Mouse (Mus musculus) adrenal gland, adult 18-20 months (tissue): ENCODE measurements around the gene Glb1l. TPM values are rescaled to one million over a fixed set of nuclear protein-coding genes. Genes with fewer than 3 reads are reported as not detected.
A peak's percentile ranks its signal among the peaks of the same experiment; 100 is the strongest.

ENCODE experiments used
- DNase-seq, 2 experiments: peaks; one replicate each; pipeline ENCODE4 v3.0.0; 2021 to 2022; ENCODE audit warnings: low spot score in 2 of 2
- total RNA-seq, 2 experiments: library from RNA; stranded (reverse); gene quantifications; 1 replicate in 1 of 2; 2 replicates in 1 of 2; pipeline ENCODE4 v1.2.3; 2021

Glb1l gene
- total RNA-seq, 2 experiments from 2014 or later: 16.6 to 22.8 TPM

DNA sequence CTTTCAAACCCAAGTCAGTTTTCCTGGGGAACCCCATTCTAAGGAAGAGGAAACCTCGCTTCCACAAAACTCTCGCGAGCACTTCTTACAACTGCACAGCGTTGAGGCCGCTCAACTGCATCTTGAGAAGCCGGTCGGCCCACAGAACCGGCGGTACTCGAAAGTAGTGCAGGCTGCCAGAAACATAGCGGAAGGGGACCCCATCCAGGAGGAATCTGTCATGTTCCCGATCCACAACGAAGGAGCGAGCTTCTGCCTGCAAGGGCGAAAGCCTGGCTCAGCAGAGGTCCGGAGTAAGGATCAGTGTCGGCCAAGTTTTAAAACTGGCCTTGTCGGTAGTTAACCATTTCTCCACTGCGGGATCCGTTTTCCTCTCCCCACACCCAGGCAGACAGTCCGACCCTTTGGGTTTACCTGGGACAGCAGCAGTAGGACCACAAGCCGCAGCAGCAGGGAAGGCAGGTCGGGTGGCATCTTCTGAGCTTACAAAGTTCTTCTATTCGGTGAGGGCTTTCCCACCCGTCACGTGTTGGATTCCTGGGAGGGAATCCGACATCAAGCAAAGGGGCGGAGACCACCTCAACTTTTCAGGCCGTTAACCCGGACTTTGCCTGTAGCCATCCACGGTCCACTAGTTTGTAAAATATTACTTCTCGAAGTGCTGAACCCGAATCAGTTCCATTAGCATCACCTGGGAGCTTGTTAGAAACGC lies 1.5 kb downstream of the Glb1l start:
- DNase-seq: peak; percentile 22 to 41

GRCm38 (mm10) chr1:75201236-75201635 lies 9.4 kb downstream of the Glb1l start:
- no peak for DNase-seq

GRCm38 (mm10) chr1:75192452-75192851 lies 18.2 kb downstream of the Glb1l start:
- peak in 1 of 2 experiments; percentile 43 for DNase-seq

GRCm38 (mm10) chr1:75191622-75192402 lies 18.8 kb downstream of the Glb1l start, which contains the start of the genes Ankzf1 and Atg9a:
Gene Ankzf1, plus strand, starts transcription at chr1:75192151.
Gene Atg9a, minus strand, starts transcription at chr1:75192196.
- peak; percentile 83 to 87 for DNase-seq

- DNase-seq: no peak
Observed at GRCm38 (mm10) chr1:75191258-75191621, 19.4 kb downstream of the Glb1l start.

GRCm38 (mm10) chr1:75190577-75190976 lies 20.0 kb downstream of the Glb1l start:
- DNase-seq: no peak

- DNase-seq: no peak
Observed at GRCm38 (mm10) chr1:75187914-75188483, 22.6 kb downstream of the Glb1l start.

DNA sequence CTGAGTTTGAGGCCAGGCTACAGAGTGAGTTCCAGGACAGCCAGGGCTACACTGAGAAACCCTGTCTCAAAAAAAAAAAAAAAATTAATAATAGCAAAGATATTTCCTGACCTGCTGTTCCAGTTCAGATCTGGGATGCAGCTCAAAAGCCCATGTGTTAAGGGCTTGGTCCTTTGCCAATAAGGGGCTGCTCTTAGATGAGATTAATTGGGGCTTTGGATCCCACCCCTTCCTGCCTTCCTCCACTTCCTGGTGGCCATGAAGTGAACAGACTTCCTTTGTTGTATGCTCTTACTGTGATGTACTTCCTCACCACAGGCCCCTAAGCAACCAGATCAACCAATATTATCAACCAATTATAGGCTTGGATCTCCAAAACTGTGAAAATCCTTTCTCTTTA lies 23.5 kb downstream of the Glb1l start:
- DNase-seq: no peak

- DNase-seq: no peak
Observed at GRCm38 (mm10) chr1:75185495-75185894, 25.1 kb downstream of the Glb1l start.

GRCm38 (mm10) chr1:75182160-75182559 lies 28.5 kb downstream of the Glb1l start:
- no peak for DNase-seq

GRCm38 (mm10) chr1:75181377-75181870 lies 29.2 kb downstream of the Glb1l start:
- DNase-seq: no peak

- DNase-seq: no peak
Observed at GRCm38 (mm10) chr1:75180741-75181140, 29.9 kb downstream of the Glb1l start.

GRCm38 (mm10) chr1:75180105-75180590 lies 30.5 kb downstream of the Glb1l start, which contains the start of gene Abcb6:
Gene Abcb6, minus strand, starts transcription at chr1:75180392.
- DNase-seq: peak; percentile 77 to 79

- peak in 1 of 2 experiments; percentile 22 for DNase-seq
Observed at GRCm38 (mm10) chr1:75179334-75180104, 31.1 kb downstream of the Glb1l start.

- DNase-seq: peak; percentile 97 to 98
Observed at GRCm38 (mm10) chr1:75168472-75169464, 41.8 kb downstream of the Glb1l start, which contains the start of gene Zfand2b. Gene Zfand2b, plus strand, starts transcription at chr1:75168646.

DNA sequence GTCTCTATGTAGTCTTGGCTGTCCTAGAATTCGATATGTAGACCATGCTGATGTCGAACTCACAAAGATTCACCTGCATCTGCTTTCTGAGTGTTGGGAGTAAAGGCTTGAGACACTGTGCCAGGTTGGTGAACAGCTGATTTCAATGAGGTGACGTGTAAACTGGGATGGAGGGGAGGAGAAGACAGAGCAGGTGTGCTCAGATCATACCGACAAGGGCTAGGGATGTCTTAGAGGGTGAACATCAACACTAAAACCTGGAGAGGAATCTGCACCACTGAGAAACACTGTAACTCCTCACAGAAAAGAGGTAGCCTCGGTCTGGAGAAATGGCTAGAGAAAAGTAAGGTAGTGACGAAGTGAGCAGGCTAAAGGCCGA lies 42.5 kb downstream of the Glb1l start:
- no peak for DNase-seq

GRCm38 (mm10) chr1:75160256-75160617 lies 50.4 kb downstream of the Glb1l start:
- DNase-seq: no peak

GRCm38 (mm10) chr1:75159540-75160255 lies 50.9 kb downstream of the Glb1l start:
- no peak for DNase-seq

GRCm38 (mm10) chr1:75158990-75159389 lies 51.6 kb downstream of the Glb1l start:
- DNase-seq: no peak
